Mouse (Mus musculus) kidney, postnatal 14 days (tissue): ENCODE results near the gene Slc43a2.
"Not testable (repeated sequence)": the region's sequence is repeated elsewhere in the genome, so short reads cannot be mapped to it uniquely, and the experiment has no call there.

Experiments
- DNase-seq: peaks from one replicate; pipeline ENCODE4 v3.0.0; 2022; ENCODE audit warnings: mixed read lengths

Slc43a2 gene

DNA sequence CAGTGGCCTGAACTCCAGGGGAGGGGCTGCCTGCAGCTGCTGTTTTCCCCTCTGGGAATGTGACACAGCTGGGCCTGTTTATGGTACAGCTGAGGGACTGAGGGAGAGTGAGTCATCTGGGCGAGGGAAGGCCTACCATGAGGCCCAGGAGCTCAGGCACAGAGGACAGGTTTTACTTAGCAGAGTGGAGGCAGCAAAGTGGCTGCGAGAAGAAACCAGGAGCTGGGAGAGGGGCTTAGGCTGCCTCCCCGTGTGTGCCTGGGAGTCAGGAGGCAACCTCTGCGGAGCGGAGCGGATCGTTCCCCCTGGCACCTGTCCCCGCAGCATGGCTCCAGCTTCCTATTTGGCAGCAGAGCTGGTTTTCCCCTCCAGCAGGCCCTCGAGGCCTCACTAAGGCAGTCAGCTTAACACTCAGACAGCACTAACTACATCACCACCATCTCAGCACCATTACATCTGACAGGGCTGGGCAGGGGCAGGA, 20.5 kb downstream of the Slc43a2 start:
- DNase-seq = peak; percentile 49

DNA sequence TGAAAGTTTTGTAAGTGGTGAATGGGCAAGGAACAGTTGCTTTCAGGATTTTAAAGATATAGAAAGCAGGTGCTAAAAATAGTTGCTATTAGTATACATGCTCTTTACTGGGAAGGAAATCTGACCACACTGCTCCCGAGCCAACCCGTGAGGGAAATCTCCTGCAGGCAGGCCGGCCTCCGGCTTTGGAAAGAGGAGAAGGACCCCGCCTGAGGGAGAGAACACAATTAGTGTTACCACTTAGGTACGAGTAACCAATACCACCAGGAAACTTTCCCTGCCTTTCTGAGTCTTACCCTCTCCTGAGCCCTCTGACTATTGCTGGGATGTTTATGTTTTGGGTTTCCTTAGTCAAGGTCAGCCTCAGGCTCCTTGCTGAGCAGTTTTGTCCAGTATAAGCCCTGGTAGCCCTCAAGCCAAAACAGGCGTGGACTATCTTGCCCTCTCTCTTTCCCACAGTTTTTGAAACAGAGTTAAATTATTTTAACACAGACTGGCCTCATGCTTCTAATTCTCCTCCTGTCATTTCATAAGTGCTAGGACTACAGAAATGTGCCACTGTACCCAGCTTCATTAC, 21.5 kb downstream of the Slc43a2 start:
- no peak for DNase-seq

DNA sequence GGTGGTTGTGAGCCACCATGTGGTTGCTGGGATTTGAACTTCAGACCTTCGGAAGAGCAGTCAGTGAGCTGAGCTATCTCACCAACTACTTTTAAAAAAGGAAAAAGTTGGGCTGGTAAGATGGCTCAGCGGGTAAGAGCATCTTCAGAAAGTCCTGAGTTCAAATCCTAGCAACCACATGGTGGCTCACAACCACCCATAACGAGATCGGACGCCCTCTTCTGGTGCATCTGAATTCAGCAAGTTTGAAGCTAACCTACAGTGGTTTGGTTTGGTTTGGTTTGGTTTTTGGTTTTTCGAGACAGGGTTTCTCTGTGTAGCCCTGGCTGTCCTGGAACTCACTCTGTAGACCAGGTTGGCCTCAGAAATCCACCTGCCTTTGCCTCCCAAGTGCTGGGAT, 24.5 kb downstream of the Slc43a2 start:
- not testable (repeated sequence) for DNase-seq

DNA sequence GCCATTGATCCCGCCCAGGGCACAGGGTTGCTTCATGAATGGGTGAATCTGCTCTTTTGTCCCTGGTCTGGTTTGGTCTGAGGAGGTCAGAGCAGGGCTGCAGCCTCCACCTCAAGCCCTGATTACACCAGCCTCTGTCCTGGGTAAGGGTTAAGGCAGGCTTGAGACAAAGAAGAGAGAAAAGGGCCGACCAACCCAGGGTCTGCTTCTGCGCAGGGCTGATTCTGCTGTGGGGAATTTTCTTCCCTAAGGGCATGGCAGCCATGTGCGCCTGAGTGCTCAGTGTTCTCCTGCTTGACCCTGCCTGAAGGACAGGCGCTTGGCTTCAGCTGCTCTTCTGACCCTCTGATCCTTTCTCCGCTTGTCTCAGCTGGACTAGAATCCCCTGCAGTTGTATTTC, 25.6 kb downstream of the Slc43a2 start:
- no peak for DNase-seq

DNA sequence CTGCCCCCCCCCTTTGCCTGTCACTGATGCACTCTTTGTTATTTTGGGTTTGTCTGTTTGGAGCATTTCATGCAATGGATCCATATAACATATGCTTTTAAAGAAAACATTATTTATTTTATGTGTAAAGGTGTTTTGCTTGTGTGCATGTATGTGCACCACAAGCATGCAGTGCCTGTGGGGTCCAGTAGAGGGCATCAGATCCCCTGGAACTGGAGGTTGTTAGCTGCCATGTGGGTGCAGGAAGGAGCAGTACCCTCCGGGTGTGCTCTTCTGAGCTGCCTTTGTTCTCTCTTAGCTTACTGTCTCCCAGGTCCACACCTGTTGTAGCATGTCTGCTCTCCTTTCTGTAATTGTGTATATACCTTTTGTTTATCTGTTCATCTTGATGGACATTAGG, 26.6 kb downstream of the Slc43a2 start:
- no peak for DNase-seq

DNA sequence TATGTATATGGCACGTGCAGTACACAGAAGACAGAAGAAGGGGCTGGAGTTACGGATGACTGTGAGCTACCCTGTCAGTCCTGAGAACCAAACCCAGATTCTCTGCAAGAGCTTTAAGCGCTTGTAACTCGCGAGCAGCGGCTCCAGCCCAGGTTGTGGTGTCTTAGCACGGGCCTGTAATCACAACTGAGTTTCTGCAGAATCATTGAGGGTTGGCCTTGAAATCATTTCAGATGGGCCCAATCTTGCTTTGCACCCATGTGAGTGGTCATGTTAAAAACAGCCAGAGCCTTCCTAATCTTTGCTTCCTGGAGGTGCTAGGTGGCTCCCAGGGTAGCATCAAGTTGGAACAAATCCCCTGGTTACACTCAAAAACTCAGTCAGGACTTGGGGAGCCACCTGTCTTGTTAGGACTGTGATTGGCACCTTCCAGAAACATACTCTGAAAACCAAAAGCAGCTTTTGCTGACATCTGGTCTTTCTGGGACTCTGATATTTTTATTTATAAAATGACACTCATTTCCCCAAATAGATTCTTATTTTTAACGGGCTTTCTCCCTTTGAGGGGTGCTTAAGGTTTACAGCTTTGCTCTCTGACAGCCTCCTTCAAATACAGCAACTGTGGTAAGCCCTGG, 28.5 kb downstream of the Slc43a2 start:
- DNase-seq = no peak

DNA sequence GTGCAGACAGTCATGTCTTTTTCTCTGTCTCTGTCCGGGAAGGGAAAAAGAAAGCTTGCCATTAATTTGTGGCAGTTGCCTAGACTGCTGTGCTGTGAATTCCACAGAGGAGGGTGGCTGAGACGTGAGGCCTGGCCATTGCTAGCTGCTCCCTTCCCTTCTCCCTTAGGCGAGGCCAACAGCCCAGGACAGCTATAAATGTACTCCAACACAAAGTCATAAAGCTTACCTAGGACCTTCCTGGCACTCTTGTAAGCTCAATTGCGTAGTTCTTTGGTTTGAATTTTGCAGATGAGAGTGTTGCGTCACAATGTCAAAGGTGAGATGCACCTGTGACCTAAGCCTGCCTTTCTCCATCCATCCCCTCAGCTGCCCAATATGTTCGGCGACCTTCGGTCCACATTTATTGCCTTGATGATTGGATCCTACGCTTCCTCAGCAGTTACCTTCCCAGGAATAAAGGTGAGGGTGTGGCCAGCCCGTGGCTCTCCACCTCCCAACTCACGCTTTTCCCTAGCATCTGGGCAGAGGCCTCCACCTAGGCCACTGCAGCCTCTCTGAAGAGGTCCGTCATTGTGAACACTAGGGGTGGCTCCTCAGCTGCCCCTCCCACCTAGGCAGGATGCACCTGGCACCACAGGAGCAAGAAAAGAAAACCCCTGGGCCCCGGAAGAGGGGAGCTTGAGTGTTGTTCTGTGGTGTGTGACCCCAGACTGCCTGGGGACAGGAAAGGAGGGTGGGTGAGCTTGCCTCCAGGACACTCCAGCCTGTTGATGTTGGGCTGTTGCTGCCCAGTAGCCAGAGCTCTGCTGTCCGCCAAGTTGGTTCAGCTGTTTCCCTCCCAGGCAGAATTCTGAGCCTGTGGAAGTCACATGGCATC, 29.3 kb downstream of the Slc43a2 start:
- DNase-seq = no peak

DNA sequence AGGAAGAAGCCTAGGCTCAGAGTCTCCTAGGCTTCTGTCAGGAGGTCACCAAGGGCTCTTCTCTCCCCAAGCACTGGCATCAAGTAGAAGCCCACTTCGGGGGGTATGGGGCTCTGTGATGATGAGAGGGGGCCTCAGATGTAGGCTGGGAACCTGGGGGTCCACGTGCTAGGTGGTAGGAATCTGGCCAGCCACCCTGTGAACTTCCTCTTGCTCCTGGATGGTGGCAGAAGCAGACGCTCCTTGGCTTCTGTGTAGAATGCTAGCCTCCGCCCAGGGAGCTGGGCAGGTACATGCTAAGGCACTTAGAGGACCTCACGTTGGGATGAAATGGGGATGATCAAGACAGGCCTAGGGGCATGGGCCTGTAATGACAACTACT, 29.9 kb downstream of the Slc43a2 start:
- no peak for DNase-seq

DNA sequence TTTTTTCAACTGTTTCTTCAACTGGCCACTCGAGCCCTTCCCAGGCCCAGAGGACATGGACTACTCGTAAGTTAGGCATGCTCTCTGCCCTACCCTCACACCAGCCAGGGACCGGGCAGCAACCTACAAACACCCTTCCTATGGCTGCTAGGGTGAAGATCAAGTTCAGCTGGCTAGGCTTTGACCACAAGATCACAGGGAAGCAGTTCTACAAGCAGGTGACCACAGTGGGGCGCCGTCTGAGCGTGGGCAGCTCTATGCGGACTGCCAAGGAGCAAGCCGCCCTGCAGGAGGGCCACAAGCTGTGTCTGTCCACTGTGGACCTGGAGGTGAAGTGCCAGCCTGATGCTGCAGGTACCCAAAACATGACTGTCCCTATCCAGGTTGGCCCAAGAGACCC, 31.3 kb downstream of the Slc43a2 start:
- DNase-seq = no peak

DNA sequence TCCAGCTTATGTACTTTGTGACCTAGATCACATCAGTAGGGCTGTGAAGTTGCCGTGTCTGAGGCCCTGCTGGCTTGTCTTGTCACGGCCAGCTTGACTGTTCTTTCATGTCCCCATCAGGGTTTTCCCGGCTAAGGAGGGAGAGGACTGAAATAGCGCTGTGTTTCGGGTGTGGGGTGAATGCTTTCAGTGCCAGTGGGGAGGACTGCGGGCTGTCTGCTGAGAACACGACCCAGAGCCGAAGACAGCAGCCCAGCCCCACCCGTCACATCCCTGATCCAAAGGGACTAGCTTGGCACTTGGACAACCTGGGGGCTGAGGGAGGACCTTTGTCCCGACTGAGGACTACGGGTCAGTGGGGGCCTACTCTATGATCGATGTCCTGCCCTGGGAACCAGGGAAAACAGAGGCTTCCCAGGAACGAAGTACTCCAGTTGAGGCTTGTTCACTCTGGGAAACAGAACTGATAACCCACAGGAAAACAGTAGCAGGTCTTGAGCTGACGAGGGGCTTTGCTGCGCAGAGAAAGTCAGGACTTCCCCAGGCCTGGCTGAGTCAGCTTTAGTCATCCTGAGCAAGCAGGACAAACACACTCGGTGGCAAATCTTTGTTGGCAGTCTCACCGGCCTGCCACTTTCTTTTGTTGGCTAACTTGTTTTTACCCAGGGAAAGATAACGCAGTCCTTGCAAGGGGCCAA, 32.5 kb downstream of the Slc43a2 start:
- DNase-seq = no peak

DNA sequence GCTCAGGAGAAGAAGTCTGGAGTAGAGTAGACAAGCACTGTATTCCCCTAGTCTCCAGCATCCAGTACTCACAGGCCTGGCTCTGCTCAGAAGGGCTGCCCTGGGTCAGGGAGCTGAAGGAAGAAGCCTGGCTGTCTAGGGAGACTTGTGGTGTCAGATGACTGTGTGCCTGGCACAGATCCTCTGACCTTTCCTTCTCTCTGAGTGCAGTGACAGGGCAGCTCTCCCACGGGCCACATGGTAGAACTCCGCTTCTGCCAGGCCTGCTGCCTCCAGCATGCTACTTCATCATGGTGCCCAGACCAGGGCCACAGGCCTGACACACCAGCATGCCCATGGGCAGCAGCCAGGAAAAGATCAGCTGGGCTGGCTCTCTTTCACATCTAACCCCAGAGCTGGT, 34.4 kb downstream of the Slc43a2 start:
- no peak for DNase-seq

DNA sequence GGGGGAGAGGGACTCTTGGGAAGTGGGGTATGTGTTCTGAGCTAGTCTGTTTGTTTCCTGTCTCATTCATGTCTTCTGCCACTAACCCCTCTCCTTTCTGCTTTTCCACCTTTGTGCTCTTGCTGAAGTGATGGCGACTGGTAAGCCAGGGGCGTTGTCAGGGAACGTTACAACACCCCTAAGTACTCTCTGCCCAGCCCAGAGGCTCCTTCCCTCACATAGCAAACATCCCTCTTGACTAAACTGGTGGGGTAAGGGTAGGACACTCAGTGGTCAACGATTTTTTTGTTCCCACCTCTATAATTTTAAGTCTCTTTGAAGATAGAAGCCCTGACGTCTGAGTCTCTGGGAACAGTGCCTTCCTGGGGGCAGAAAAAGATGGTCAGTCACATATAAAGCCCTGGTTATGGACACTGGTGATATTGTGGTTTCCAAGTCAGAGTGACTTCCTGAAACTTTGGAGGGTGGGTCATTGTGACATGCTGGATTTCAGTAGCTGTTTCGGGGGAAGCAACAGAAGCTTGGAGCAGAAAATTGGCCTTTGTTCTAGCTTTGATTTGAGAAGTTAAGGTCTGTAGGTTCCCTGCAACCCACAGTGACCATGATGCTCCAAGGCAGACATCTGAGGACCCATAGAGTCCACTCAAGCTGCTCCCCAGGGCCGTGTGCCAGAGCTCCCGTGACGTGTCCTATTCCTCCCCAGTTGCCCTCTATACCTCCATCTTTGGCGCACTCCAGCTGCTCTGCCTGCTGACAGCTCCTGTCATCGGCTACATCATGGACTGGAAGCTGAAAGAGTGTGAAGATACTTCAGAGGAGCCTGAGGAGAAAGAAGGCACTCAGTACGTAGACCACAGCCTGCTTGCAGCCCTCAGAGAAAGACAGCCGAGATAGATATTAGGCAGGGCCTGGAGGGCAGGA, 35.0 kb downstream of the Slc43a2 start:
- DNase-seq = no peak

DNA sequence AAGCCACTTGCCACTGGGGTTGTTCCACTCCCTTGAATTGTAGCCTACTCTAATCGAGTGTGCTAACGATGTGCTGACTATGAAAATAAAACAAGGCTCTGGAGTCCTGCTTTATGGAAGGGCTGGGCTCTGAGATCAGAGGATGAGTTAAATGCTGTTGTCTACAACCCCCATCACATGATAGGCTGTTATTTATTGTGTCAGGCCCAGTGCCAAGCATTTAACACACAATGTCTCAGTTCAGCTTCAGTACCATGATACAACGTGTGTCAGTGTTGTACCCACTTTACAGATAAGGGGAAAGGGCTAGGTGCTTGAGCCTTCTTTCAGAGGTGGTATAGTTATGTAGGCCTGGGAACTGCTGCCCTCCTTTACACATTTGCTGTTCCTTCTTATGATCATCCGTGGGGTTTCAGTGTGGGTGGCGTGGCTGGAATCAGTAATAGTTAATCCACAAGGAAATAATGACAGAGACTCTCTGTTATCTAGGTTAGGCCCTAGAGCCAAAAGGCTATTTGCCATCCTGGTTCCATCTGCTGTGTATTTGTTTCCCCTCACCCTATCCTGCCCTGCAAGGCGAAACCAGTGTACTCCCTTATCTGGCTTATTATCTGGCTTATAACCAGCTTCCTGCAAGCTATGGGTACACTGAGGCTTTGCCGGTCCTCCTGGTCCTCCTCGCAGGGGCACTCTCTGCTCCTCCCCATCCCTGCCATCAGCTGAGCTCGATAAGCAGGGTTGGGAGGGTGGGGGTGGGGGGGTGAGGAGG, 36.0 kb downstream of the Slc43a2 start:
- DNase-seq = no peak

DNA sequence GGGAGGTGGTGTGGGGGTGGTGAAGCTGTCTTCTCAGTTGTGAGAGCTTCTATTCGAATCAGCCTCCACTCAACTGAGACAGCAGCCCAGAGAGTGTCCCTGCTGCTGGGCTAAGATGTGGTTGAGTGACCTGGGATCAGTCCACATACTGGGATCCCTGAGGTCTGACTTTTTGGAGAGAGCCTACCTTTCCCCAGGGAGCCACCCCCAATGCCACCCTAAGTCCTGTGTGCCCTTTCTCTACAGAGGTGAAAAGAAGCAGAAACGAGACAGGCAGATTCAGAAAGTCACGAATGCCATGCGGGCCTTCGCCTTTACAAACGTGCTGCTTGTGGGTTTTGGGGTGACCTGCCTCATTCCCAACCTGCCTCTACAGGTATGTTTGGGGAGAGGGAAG, 36.6 kb downstream of the Slc43a2 start:
- DNase-seq = no peak

DNA sequence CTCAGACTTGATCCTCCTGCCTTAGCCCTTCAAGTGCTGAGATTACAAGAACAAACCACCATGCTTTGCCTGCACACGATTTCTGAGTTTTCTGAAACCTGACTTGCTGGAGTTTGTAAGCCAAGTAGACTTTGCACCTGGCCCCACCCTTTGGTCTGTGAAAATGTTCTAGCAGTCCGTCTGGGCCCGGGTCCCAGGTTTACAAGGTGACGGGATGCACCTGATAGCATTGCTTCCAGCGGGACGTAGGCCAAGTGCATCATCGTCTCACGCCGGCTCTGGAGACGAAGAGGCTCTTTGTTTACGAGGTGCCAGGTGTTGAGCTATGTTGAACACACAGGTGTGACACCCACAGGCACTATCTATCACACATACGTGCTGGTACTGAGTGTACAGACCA, 37.5 kb downstream of the Slc43a2 start:
- DNase-seq = no peak

DNA sequence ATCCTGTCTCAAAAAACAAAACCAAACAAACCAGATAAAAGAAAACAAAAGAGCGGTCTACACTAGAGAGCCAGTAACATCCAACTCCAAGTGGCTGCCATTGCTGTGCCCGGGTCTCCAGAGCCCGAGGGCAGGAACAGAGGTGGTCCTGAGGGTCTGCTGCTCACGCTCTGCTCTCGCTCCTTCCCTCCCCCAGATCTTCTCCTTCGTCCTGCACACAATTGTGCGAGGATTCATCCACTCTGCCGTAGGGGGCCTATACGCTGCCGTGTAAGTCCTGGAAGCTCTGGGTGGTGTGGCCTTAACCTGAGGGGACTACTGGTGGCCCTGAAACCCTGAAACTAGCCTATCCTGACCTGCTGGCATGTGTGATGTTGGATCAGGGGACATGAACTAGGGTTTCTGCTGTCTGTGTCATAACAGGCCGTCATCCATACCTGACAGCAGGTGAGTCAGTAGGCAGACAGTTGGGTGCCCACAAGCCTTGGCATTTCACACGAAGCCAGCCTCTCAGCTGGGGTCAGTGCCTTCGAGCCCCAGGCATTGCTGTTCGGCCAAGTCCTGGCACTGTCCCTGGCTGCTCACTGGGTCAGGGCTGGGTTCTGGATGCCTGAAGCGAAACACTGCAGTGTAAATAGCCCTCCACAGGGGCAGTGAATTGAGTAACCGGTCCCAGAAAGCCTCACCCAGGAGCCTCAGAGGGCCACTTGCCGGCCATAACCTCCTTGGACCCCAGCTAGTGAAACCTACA, 39.1 kb downstream of the Slc43a2 start:
- DNase-seq = no peak

DNA sequence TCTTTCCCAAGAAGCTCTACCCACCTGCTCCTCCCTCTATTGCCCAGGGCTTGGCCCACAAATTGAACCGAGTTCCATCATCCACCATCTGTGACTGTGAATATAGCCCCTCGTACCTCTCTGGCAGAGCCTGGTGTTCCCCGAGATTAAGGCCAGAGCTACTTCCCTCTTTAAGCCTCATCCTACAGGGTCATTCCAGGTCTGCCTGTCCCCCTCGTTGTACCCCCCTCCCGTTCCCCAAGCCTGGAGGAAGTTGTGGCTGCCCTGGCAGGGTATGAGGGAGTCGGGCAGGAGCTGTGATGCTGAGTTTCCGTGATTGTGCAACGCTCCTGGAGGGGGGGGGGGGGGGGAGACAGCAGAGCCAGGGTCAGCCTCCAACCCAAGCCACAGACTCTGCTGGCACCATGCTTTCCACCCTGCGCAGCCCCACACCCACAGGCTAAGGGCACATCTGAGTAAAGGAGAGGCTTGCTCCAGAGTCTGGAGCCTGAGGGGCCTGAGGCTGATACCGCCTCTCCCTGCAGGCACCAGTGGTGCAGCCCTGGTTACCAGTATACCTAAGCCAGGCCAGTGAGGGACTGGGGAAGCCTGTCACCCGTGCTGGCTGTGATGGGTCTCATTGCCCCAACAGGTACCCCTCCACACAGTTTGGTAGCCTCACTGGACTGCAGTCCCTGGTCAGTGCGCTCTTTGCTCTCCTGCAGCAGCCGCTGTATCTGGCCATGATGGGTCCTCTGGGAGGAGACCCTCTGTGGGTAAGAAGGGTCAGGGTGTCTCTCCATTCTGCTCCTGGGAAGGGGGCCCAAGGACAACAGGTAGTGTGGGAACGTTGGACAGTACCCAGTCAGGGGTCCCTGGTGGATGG, 39.9 kb downstream of the Slc43a2 start:
- no peak for DNase-seq

DNA sequence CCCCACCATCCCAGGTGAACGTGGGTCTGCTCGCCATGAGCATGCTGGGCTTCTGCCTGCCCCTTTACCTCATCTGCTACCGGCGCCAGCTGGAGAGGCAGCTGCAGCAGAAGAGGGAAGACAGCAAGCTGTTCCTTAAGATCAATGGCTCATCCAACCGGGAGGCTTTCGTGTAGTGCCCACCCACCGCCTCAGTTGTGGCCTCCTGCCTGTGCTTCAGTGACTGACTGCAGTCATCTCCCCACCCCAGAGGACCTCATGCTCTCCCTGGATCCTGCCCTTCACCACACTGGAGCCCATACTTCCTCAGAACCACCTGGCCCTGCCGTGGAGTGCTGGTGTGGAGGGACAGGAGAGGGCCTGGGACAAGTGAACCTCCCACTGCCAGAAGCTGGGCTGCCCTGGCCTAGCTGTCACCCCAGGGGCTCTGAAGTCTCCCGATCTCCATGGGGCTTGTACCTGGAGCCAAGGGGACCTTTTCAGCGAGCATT, 40.9 kb downstream of the Slc43a2 start:
- DNase-seq = no peak

DNA sequence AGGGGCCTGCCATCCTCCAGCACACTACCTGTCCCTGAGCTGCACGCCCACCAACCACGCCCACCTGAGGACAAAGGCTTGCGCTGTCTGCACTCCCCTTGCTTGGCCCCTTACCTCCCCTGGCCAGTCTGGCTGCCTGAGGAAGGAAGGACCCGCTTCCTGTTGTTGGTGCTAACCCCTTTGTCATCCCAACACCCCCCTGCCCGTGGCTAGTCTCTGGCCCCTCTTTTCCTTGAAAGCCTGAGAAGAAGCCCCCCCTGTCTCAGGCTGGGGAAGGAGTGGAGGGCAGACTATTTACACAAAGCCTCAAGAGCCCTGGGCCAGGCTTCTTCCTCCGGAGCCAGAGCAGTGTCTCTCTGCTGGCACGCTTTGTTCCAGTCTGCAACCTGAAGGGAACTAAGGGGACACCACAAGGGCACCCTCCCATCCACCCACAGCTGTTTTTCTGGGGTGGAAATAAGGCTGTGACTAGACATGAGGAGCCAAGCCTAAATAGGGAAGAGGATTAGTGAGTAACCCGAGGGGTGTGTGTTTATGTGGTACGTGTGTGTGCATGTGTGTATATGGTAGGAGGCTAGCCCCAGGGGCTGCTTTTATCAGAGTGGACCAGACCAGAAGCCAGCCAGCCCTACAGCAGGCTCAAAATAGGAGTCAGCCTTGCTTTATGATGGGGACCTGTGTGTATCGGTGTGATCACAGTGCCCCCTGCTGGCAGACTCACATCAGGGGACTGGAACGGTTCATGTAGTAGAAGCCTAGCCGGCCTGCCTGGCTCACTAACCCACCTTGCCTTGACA, 41.6 kb downstream of the Slc43a2 start:
- DNase-seq = peak; percentile 93
